Mouse (Mus musculus) embryonic facial prominence, embryonic 15.5 days (tissue): ENCODE results near the gene Cbarp. TPM values are rescaled to one million over a fixed set of nuclear protein-coding genes. Genes with fewer than 3 reads are reported as not detected.
"Not testable (repeated sequence)": the region's sequence is repeated elsewhere in the genome, so short reads cannot be mapped to it uniquely, and the experiment has no call there.

Experiments
- ATAC-seq: fragments of 200-750 bp; cut with Nextera tagmentation; 2 replicates; pipeline ENCODE4 v1.8.0; 2017; ENCODE audit warnings: low read depth, moderate TSS enrichment; ENCODE audit not compliant: insufficient number of reproducible peaks, low FRiP score, low TSS enrichment
- H3K27ac ChIP-seq: fragments of 300-500 bp; sonication (generic); replicated peaks from 2 replicates; pipeline ENCODE4 v1.5.1; 2015; ENCODE audit warnings: mild to moderate bottlenecking, inconsistent platforms
- H3K27me3 ChIP-seq: fragments of 300-500 bp; sonication (generic); 2 replicates; pipeline ENCODE4 v1.6.1; 2015; ENCODE audit warnings: inconsistent platforms
- H3K36me3 ChIP-seq: fragments of 300-500 bp; sonication (generic); 2 replicates; pipeline ENCODE4 v1.6.1; 2015; ENCODE audit warnings: mild to moderate bottlenecking, inconsistent platforms
- H3K4me1 ChIP-seq: fragments of 300-500 bp; sonication (generic); 2 replicates; pipeline ENCODE4 v1.6.1; 2015; ENCODE audit warnings: inconsistent platforms
- H3K4me2 ChIP-seq: fragments of 300-500 bp; sonication (generic); replicated peaks from 2 replicates; pipeline ENCODE4 v1.6.1; 2015; ENCODE audit warnings: mild to moderate bottlenecking, inconsistent platforms
- H3K4me3 ChIP-seq: fragments of 300-500 bp; sonication (generic); replicated peaks from 2 replicates; pipeline ENCODE4 v1.5.1; 2015; ENCODE audit warnings: mild to moderate bottlenecking, inconsistent platforms
- H3K9ac ChIP-seq: fragments of 300-500 bp; sonication (generic); 2 replicates; pipeline ENCODE4 v1.6.1; 2015; ENCODE audit warnings: inconsistent platforms
- H3K9me3 ChIP-seq: fragments of 300-500 bp; sonication (generic); replicated peaks from 2 replicates; pipeline ENCODE4 v1.6.1; 2016; ENCODE audit warnings: inconsistent platforms
- WGBS: fragments of 180-500 bp; shearing (Covaris S2); methylation state at CpG from one replicate; pipeline ENCODE4 v1.1.7; 2015; 5-methylcytosine and 5-hydroxymethylcytosine counted together
- polyA plus RNA-seq: library from polyadenylated mRNA; unstranded; fragments of >200 nt; fragmentation: Nextera tagmentation; extraction: Ambion mirVana; gene quantifications from 2 replicates; pipeline ENCODE4 v1.2.1, GENCODE M21; 2015

Cbarp gene
- polyA plus RNA-seq, 1 experiment from 2014 or later = 10.9 TPM

DNA sequence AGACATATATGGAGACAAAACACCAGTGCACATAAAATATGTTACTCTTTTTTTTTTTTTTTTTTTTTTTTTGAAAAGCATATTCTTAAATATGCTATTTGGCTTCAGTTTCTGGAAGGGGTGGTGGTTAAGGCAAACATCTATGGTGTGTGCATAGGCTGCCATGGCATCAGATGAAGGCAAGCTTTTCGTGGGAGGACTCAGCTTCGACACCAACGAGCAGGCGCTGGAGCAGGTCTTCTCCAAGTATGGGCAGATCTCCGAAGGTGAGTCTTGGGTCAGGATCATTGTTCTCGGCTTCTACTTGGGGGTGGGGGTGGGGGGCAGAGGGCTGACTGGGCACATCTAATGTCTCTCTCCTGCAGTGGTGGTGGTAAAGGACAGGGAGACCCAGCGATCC, 29.0 kb upstream of the Cbarp start:
- WGBS = 89% methylated on average over 7 of the region's 7 CpGs
- H3K4me3 ChIP-seq = no peak overlapping the region
- H3K9me3 ChIP-seq = no peaks in the 10 kb centered on the region
- no peak overlapping the region for H3K4me2 ChIP-seq
- H3K27ac ChIP-seq = no peak overlapping the region
- H3K36me3 ChIP-seq = peaks cover 27% of the 10 kb centered on the region
- H3K27me3 ChIP-seq = no peaks in the 10 kb centered on the region
- H3K9ac ChIP-seq = no peak overlapping the region
- ATAC-seq = no peak
- peaks cover 63% of the 10 kb centered on the region for H3K4me1 ChIP-seq

DNA sequence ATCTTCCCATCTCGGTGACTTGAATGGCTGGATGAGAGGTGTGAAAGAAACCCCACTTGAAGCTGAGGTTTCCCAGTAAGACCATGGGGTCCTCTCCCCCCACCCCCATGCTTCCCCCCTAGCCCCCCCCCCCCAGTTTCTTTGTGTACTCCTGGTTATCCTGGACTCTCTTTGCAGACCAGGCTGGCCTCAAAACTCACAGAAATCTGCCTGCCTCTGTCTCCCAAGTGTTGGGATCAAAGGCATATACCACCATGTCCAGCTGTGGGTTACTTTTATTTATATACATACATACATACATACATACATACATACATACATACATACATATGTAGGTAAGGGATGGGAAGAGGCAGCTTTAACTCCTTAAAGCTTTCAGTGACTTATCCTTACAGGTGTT, 28.4 kb upstream of the Cbarp start:
- H3K4me1 ChIP-seq = peaks cover 63% of the 10 kb centered on the region
- H3K9ac ChIP-seq = peak overlapping the region; percentile 50; the same call in 1 of the 2 replicates
- H3K36me3 ChIP-seq = peaks cover 27% of the 10 kb centered on the region
- H3K4me2 ChIP-seq = peak overlapping the region; percentile 76
- H3K9me3 ChIP-seq = no peaks in the 10 kb centered on the region
- no peaks in the 10 kb centered on the region for H3K27me3 ChIP-seq
- H3K27ac ChIP-seq = peak overlapping the region; percentile 100; the same call in 1 of the 2 replicates
- H3K4me3 ChIP-seq = peak overlapping the region; percentile 86
- WGBS = 58% methylated on average over 1 of the region's 1 CpGs
- no peak for ATAC-seq

DNA sequence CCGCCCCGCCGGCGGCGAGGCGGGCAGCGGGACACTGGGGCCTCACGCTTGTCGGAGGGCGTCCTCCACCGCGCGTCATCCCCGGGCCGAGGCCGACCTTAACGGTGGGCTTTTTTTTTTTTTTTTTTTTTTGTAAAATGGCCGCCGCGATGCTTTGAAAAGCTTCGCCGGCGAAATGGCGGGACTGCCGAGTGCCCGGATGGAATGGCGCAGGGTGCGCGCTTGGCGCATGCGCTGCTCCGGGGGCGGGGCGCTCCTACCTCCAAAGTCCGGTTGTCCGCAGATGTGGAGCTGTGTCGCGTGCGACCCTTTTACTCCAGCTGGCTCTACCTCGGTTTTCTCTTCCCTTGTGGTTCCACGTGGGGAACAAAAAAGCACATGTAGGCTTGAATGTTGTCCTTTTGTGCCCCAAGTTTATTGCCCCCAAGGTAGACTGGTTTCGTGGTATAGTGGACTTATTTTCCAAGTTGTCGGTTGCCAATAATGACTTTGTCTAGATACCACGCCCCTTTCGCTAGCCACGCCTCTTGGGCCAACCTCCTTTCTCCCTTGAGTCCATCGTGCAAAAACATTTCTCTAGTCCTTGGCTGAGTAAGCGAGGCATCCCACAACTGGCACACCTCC, 27.5 kb upstream of the Cbarp start:
- Histone ChIP-seq H3K9me3 (no peaks in the 10 kb centered on the region), H3K4me3 (peak overlapping the region; percentile 86), H3K4me1 (peaks cover 67% of the 10 kb centered on the region), H3K9ac (peak overlapping the region; percentile 100), H3K27ac (peak overlapping the region; percentile 100), H3K27me3 (no peaks in the 10 kb centered on the region), H3K4me2 (peak overlapping the region; percentile 76), H3K36me3 (peaks cover 27% of the 10 kb centered on the region)
- under 1% methylated on average over 44 of the region's 48 CpGs for WGBS
- ATAC-seq = peak; percentile 8; the same call in 1 of the 2 replicates

DNA sequence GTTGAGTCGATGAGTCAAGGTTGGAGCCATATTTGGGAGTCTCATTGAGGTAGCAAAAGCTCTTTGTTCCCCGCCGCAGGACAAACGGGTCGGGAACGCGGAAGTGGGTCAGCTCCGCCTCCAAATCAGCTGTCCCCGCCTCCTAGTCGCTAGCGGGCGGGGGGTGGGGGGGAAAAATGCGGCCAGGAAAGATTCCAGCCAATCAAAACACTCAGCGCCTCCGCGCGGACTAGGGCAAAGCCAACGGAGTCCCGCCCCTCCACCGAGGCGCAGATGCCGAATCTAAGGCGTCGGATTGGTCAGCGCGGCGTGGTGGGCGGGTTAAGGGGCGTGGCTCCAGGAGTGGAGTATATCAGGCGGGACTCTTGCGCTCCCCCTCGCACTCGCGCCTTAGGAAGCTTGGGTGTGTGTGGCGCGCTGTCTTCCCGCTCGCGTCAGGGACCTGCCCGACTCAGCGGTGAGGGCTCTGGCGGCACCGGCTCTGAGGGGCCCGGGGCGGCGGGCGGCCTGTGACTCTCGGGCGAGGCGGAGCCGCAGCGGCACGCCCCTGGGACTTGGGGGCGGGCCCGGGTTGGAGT, 26.9 kb upstream of the Cbarp start:
- Histone ChIP-seq H3K27ac (peak overlapping the region; percentile 100), H3K4me3 (peak overlapping the region; percentile 86), H3K4me2 (peak overlapping the region; percentile 76), H3K9ac (peak overlapping the region; percentile 100), H3K9me3 (no peaks in the 10 kb centered on the region), H3K27me3 (no peaks in the 10 kb centered on the region), H3K4me1 (peaks cover 72% of the 10 kb centered on the region), H3K36me3 (peaks cover 27% of the 10 kb centered on the region)
- peak; percentile 92 for ATAC-seq
- under 1% methylated on average over 55 of the region's 55 CpGs for WGBS

DNA sequence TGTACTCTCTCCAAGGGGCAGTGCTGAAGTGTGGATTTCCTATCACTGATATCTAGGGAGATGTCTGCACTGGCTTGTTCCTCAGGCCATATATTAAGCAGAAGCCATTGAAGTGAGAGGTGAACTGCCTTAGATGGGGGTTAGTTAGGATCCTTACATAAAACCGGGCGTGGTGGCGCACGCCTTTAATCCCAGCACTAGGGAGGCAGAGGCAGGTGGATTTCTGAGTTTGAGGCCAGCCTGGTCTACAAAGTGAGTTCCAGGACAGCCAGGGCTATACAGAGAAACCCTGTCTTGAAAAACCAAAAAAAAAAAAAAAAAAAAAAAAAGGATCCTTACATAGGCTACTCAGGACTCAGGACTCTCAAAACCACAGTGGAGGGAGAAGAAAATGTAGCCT, 25.5 kb upstream of the Cbarp start:
- not testable (repeated sequence) for H3K27me3 ChIP-seq, H3K9me3 ChIP-seq, ATAC-seq, H3K9ac ChIP-seq, H3K4me3 ChIP-seq
- peak overlapping the region; percentile 53 for H3K27ac ChIP-seq
- H3K36me3 ChIP-seq = peaks cover 14% of the 10 kb centered on the region
- WGBS = 86% methylated on average over 4 of the region's 4 CpGs
- H3K4me2 ChIP-seq = peak overlapping the region; percentile 84; the same call in 1 of the 2 replicates
- H3K4me1 ChIP-seq = peaks cover 75% of the 10 kb centered on the region

DNA sequence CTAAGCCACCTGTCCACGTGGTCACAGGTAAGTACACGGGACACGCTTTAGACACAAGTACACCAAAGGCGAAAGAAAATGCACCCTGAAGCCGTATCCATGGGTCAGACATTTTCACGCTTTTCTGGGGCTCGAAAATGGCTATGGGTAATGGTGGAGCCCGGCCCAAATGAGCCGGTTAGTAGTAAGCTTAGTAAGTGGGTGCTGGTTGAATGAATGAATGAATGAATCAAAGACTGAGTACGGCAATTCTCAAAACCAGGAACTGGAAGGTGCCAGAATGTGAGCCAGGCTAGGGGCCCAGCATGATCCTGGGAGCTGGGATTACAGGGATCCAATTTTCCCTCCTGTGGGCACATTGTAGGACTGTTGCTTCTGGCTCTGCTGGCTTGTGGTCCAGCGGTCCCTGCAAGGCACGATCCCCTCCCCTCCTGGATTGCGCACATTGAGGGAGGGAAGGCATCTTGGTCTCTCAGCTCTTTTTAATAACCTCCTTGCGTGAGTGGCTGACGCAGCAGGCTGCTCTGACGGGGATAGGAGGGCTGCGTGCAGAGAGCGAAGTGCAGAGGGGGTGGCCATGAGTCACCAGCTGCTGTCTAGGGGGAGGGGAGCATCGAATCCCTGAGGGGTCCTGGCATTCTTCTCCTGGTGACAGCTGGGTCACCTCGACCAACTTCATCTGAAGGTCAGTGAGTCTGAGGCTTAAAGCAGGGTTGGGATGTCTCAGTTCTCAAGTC, 24.9 kb upstream of the Cbarp start, which contains the start of gene Cirbp:
Gene Cirbp (plus strand): TSS at position 594 of the 737 bp plus-strand sequence.
- H3K9me3 ChIP-seq = no peaks in the 10 kb centered on the region
- H3K4me1 ChIP-seq = peaks cover 77% of the 10 kb centered on the region
- no peak within 1 kb of the TSS for H3K9ac ChIP-seq
- peak within 1 kb of the TSS; percentile 41 for H3K4me3 ChIP-seq
- peak within 1 kb of the TSS; percentile 83 for H3K27ac ChIP-seq
- no peak for ATAC-seq
- peaks cover 8% of the 10 kb centered on the region for H3K36me3 ChIP-seq
- peak within 1 kb of the TSS; percentile 84 for H3K4me2 ChIP-seq
- 11% methylated on average over 20 of the region's 20 CpGs for WGBS
- no peaks in the 10 kb centered on the region for H3K27me3 ChIP-seq

DNA sequence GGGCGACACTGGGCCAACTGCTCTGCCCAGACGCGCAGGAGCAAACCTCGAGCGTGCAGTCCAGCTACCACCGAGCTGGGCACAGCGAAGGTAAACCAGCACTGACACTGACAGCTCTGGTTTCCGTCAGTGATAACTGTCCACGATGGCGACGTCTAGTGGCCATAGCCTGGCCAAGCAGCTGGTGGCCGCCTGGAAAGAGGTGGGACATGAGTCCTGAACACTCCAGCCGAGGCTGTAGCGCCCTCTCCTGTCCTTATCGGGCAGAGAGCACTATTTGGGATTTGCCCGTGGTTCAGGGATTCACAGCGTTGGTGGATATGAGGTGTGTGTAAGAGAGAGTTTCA, 24.3 kb upstream of the Cbarp start:
- H3K9ac ChIP-seq = no peak overlapping the region
- peaks cover 80% of the 10 kb centered on the region for H3K4me1 ChIP-seq
- peak overlapping the region; percentile 48 for H3K27ac ChIP-seq
- H3K4me3 ChIP-seq = peak overlapping the region; percentile 41
- under 1% methylated on average over 17 of the region's 17 CpGs for WGBS
- peak overlapping the region; percentile 84 for H3K4me2 ChIP-seq
- peaks cover 2% of the 10 kb centered on the region; the same call in 1 of the 2 replicates for H3K36me3 ChIP-seq
- peak; percentile 37 for ATAC-seq
- no peaks in the 10 kb centered on the region for H3K27me3 ChIP-seq
- no peaks in the 10 kb centered on the region for H3K9me3 ChIP-seq

DNA sequence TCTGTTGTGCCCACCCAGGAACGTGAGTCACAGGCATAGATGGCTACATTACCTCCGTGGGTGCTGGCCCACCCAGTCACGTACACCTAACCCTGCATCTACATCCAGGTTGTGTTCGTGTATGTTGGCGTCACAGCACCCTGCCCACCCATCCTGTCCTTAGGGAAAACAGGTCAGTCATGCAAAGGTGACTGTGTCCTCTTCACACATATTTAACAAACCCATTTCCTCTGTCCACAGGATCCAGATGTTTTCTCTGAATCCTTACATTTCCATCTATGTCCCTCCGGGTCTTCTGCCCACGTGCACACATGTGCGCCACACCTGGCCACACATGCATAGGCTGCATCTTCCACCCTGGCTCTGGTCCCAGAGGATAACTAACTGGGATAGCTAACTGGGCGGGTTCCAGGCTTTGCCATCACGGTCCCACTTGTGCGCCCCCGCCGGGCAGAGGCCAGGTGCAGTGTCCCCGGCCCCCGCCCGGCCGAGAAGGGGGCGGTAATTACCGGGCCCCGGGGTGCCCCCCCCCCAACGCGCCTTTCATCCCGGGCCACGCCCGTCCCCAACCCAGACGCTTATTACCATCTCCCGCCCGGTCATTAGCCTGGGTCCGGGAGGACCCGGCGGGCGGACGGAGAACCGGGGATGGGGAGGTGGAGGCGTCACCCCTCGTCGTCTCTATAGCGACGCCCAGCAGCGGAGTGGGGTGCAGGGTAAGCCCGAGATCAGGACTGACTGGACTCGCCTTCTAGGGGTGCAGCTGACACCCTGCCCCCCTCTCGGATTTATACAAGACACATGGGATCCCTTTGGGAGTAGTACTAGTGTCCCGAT, 23.7 kb upstream of the Cbarp start:
- Histone ChIP-seq H3K4me2 (peak overlapping the region; percentile 84), H3K4me1 (peaks cover 83% of the 10 kb centered on the region), H3K4me3 (peak overlapping the region; percentile 41), H3K9ac (no peak overlapping the region), H3K27ac (peak overlapping the region; percentile 48), H3K27me3 (no peaks in the 10 kb centered on the region), H3K9me3 (no peaks in the 10 kb centered on the region), H3K36me3 (no peaks in the 10 kb centered on the region)
- no peak for ATAC-seq
- 8% methylated on average over 44 of the region's 44 CpGs for WGBS

DNA sequence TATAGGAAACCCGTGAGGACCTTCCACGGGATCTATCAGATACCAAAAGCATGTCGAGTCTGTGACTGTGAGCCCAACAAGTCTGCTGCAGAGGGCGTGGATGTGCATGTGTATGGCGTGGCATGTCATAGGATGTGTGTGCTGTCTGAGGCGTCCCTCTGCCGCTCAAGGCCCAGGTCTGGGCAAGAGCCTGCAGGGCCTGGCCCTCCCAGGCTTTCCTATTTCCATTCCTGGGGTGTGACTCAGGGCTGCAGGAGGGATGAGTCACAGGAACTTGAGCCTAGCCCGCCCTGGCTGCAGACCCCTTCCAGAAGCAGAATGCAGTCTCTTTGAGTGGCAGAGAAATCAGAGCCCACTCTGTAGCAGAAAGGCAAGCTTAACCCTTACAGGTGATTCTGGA, 23.1 kb upstream of the Cbarp start:
- 53% methylated on average over 8 of the region's 8 CpGs for WGBS
- Histone ChIP-seq H3K9ac (no peak overlapping the region), H3K27me3 (no peaks in the 10 kb centered on the region), H3K4me3 (no peak overlapping the region), H3K9me3 (no peaks in the 10 kb centered on the region), H3K4me1 (peaks cover 83% of the 10 kb centered on the region), H3K4me2 (0 out of 2 replicates have a peak overlapping the region, but pooled peaks have one; percentile 84), H3K36me3 (no peaks in the 10 kb centered on the region), H3K27ac (peak overlapping the region; percentile 48)
- no peak for ATAC-seq

DNA sequence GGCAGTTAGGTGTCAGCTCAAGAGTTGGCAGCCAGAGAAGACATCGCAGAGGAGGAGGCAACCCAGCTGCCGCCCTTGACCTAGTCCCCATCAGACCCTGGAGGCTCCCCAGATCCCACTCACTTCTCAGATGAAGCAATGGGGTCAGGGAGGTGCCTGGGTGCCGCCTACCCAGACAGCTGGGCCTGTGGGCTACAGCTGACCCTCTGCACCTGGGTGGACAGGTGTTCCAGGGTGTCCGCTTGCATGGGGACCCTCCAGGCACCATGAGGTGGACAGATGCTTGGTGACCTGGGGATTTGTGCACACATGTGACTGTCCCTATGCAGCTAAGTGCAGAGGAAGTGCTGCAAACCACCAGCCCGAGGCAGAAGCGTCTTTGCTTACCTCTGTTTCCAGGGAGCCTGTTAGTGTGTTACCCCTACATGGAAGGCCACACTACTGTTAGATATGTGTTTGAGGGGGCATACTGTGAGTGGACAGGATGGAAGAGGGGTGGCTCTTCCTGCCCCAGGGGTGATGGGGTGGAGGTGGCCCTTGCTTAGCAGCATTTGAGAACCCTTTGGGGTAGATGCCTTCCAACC, 22.2 kb upstream of the Cbarp start:
- no peaks in the 10 kb centered on the region for H3K36me3 ChIP-seq
- ATAC-seq = no peak
- 63% methylated on average over 6 of the region's 6 CpGs for WGBS
- no peak overlapping the region for H3K4me2 ChIP-seq
- H3K9me3 ChIP-seq = no peaks in the 10 kb centered on the region
- H3K9ac ChIP-seq = no peak overlapping the region
- H3K4me1 ChIP-seq = peaks cover 88% of the 10 kb centered on the region
- H3K4me3 ChIP-seq = no peak overlapping the region
- peak overlapping the region; percentile 98 for H3K27ac ChIP-seq
- no peaks in the 10 kb centered on the region for H3K27me3 ChIP-seq
